Mouse (Mus musculus) heart, adult 2 months (tissue): ENCODE data around the gene Gm20489.

Source experiments
- CTCF ChIP-seq: fragments of 200-600 bp; IDR thresholded peaks from 2 replicates; pipeline ENCODE4 v1.8.1; 2022; ENCODE audit warnings: antibody characterized with exemption, mild to moderate bottlenecking, moderate library complexity
- POLR2A ChIP-seq: fragments of 200-500 bp; IDR thresholded peaks from 2 replicates; pipeline ENCODE4 v1.6.1; 2011; ENCODE audit warnings: mild to moderate bottlenecking, low read depth, low read length, control low read depth; ENCODE audit not compliant: insufficient read depth

DNA sequence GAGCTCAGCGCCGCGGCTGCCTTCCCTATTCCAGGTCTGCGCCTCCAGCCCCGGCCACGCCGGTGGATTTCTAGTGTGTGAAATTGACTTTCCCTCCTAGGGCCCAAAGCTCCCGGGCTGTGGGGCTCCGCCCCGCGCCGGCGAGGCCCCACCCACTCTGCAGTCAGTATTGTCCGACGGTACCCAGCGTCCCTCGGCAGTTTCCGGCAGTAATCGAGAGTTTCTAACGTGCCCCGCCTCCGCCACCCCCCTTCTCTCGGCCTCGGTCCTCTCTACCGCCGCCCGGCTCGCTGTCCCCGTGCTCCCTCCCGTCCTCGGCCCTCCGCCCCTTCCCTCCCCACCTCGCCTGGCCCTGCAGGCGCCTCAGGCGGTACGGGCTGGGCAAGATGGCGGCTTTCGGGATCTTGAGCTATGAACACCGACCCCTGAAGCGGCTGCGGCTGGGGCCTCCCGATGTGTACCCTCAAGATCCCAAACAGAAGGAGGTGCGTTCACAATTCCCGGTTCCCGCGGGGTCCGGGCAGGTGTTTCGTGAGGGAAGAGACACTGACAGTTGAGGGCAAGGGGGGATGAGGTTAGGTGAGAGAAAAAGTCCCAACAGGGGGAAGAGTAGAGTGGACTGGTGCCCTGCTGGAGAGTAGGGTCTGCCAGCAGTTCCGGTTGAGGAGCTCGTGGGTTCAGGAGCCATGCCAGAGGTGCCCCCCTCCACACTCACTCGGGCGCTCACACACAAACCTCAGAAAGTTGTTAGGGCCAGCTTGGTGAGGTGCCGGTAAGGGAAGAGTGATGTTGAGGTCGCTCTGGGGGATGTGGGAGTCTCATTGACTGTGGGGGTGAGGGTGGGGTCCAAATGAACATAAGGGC lies 5.3 kb upstream of the Gm20489 start, which contains the start of gene Med12:
- TF ChIP-seq CTCF (no peak), POLR2A (no peak)
